In genomic region chr5:135806555-135807262, GRCm38 (mm10) we compare ENCODE assay signal across 8 mouse cellular contexts. TPM values are rescaled to one million over a fixed set of nuclear protein-coding genes. Genes with fewer than 3 reads are reported as not detected.
A peak's percentile ranks its signal among the peaks of the same experiment; 100 is the strongest.
DNase-seq lines count a peak whose midpoint lies in the region; ATAC-seq and TF ChIP-seq lines count a peak whose summit lies in the region.

TSS of gene Srrm3 (plus strand) at chr5:135806890.

- intact Hi-C loops in heart, adult 2 months (cut with DNase I) = loop anchor here (1.0 kb wide), 1 partner anchor 27 kb away; no protein-coding TSS in a partner anchor

- peak; percentile 87 for TF ChIP-seq EP300 in heart, adult 2 months (IDR thresholded peaks at IDR 0.05; ENCODE audit: insufficient read depth, low read depth, low read length)

- 0 out of 2 replicates have a peak, but pooled peaks cover 6% of the 10 kb centered on the region for H3K4me1 ChIP-seq in embryonic facial prominence, embryonic 12.5 days
- no peaks in the 10 kb centered on the region for H3K4me1 ChIP-seq in heart, adult 2 months (ENCODE audit: control insufficient read depth, insufficient read depth, low read length)
- H3K4me1 ChIP-seq in kidney, embryonic 14.5 days (ENCODE audit: control insufficient read depth, insufficient read depth, low read length) = no peaks in the 10 kb centered on the region
- no peaks in the 10 kb centered on the region for H3K4me1 ChIP-seq in limb, embryonic 14.5 days (ENCODE audit: control insufficient read depth, insufficient read depth, low read length)

- TF ChIP-seq POLR2A in heart, adult 2 months (IDR thresholded peaks at IDR 0.05; ENCODE audit: insufficient read depth, low read depth, low read length) = no peak
- no peak for TF ChIP-seq POLR2A in limb, embryonic 14.5 days (IDR thresholded peaks at IDR 0.05; ENCODE audit: borderline replicate concordance, extremely low read depth, insufficient read depth, insufficient read length)

- no peak; the same call in 1 of the 2 replicates for ATAC-seq in embryonic facial prominence, embryonic 12.5 days (ENCODE audit: insufficient number of reproducible peaks, insufficient read depth, low FRiP score, low TSS enrichment)
- ATAC-seq in kidney, embryonic 14.5 days (ENCODE audit: low FRiP score, low TSS enrichment) = peak; percentile 73
- ATAC-seq in limb, embryonic 14.5 days (ENCODE audit: low FRiP score, low read depth) = 0 out of 2 replicates have a peak, but pooled peaks have one; percentile 47
- peak; percentile 98 for ATAC-seq in monocyte, adult 5-6 weeks (replicated peaks; ENCODE audit: insufficient number of reproducible peaks, low FRiP score, low TSS enrichment, poor library complexity, severe bottlenecking)

- 0 out of 2 replicates have a peak, but pooled peaks cover 2% of the 10 kb centered on the region for H3K9me3 ChIP-seq in embryonic facial prominence, embryonic 12.5 days
- H3K9me3 ChIP-seq in kidney, embryonic 14.5 days (ENCODE audit: control insufficient read depth, low read length) = no peaks in the 10 kb centered on the region
- H3K9me3 ChIP-seq in limb, embryonic 14.5 days (ENCODE audit: control insufficient read depth, low read length) = no peaks in the 10 kb centered on the region

- DNase-seq in 3T3-L1 (ENCODE audit: low read depth, low spot score) = peak; percentile 74
- peak; percentile 90 for DNase-seq in adrenal gland, postnatal 25 days
- peak; percentile 85 to 93 for DNase-seq in heart, adult 2 months
- peak; percentile 79 for DNase-seq in limb, embryonic 14.5 days (ENCODE audit: low spot score)
- peak; percentile 81 to 84 for DNase-seq in spleen, postnatal 36 days (ENCODE audit: low spot score in 2 of 2)

- TF ChIP-seq CTCF in heart, adult 2 months (IDR thresholded peaks at IDR 0.05) = peak; percentile 96

- WGBS in embryonic facial prominence, embryonic 12.5 days = 4% methylated on average over 29 of the region's 29 CpGs
- 6% methylated on average over 29 of the region's 29 CpGs for WGBS in heart, adult 2 months
- WGBS in kidney, embryonic 14.5 days = 4% methylated on average over 29 of the region's 29 CpGs
- WGBS in limb, embryonic 14.5 days = 7% methylated on average over 29 of the region's 29 CpGs

- H3K4me2 ChIP-seq in embryonic facial prominence, embryonic 12.5 days (replicated peaks) = peak within 1 kb of the TSS; percentile 28; the same call in 1 of the 2 replicates
- H3K4me2 ChIP-seq in kidney, embryonic 14.5 days (replicated peaks; ENCODE audit: low read depth, low read length) = no peak within 1 kb of the TSS
- H3K4me2 ChIP-seq in limb, embryonic 14.5 days (replicated peaks; ENCODE audit: low read depth, low read length, severe bottlenecking) = no peak within 1 kb of the TSS

- no peak within 1 kb of the TSS for H3K27ac ChIP-seq in embryonic facial prominence, embryonic 12.5 days
- H3K27ac ChIP-seq in heart, adult 2 months = no peak within 1 kb of the TSS
- no peak within 1 kb of the TSS for H3K27ac ChIP-seq in kidney, embryonic 14.5 days (ENCODE audit: low read depth, low read length)
- H3K27ac ChIP-seq in limb, embryonic 14.5 days (replicated peaks; ENCODE audit: low read depth, low read length) = no peak within 1 kb of the TSS

- H3K79me2 ChIP-seq in heart, adult 2 months (replicated peaks; ENCODE audit: control insufficient read depth, insufficient read depth, low read length) = no peaks in the 10 kb centered on the region

- H3K9ac ChIP-seq in embryonic facial prominence, embryonic 12.5 days = no peak within 1 kb of the TSS
- H3K9ac ChIP-seq in heart, adult 2 months (ENCODE audit: low read depth, low read length) = no peak within 1 kb of the TSS
- no peak within 1 kb of the TSS for H3K9ac ChIP-seq in kidney, embryonic 14.5 days (ENCODE audit: low read depth, low read length)
- no peak within 1 kb of the TSS for H3K9ac ChIP-seq in limb, embryonic 14.5 days (ENCODE audit: low read depth, low read length, severe bottlenecking)

- 0 out of 2 replicates have a peak within 1 kb of the TSS, but pooled peaks have one; percentile 20 for H3K4me3 ChIP-seq in embryonic facial prominence, embryonic 12.5 days
- H3K4me3 ChIP-seq in heart, adult 2 months = no peak within 1 kb of the TSS
- H3K4me3 ChIP-seq in kidney, embryonic 14.5 days (ENCODE audit: low read length) = no peak within 1 kb of the TSS; the same call in 1 of the 2 replicates
- H3K4me3 ChIP-seq in limb, embryonic 14.5 days (replicated peaks; ENCODE audit: low read length) = no peak within 1 kb of the TSS

- no peaks in the 10 kb centered on the region for H3K36me3 ChIP-seq in embryonic facial prominence, embryonic 12.5 days
- no peaks in the 10 kb centered on the region for H3K36me3 ChIP-seq in heart, adult 2 months (ENCODE audit: control insufficient read depth, insufficient read depth, low read length)
- H3K36me3 ChIP-seq in kidney, embryonic 14.5 days (ENCODE audit: control insufficient read depth, insufficient read depth, low read length) = no peaks in the 10 kb centered on the region
- no peaks in the 10 kb centered on the region for H3K36me3 ChIP-seq in limb, embryonic 14.5 days (ENCODE audit: control insufficient read depth, insufficient read depth, low read length)

- H3K27me3 ChIP-seq in embryonic facial prominence, embryonic 12.5 days = no peaks in the 10 kb centered on the region
- H3K27me3 ChIP-seq in heart, adult 2 months (ENCODE audit: control insufficient read depth, insufficient read depth, low read length) = no peaks in the 10 kb centered on the region; the same call in 1 of the 2 replicates
- no peaks in the 10 kb centered on the region; the same call in 1 of the 2 replicates for H3K27me3 ChIP-seq in kidney, embryonic 14.5 days (ENCODE audit: control insufficient read depth, insufficient read depth, low read length)
- no peaks in the 10 kb centered on the region for H3K27me3 ChIP-seq in limb, embryonic 14.5 days (ENCODE audit: control insufficient read depth, insufficient read depth, low read length)

RNA-seq across cellular contexts. Expression of gene Srrm3, which starts in this region (rescaled TPM):
- total RNA-seq in adrenal gland, postnatal 25 days (2021) = 1.7 and 5.6 TPM in 2 replicates
- polyA plus RNA-seq in embryonic facial prominence, embryonic 12.5 days (2016; fragmentation: Nextera tagmentation; extraction: Ambion mirVana) = 3.6 and 8.9 TPM in 2 replicates
- not detected for total RNA-seq in heart, adult 2 months (2021)
- polyA plus RNA-seq in heart, adult 2 months (2012; rRNA removed) = not detected in 2 replicates
- polyA plus RNA-seq in kidney, embryonic 14.5 days (2014; fragmentation: Nextera tagmentation; extraction: Ambion mirVana) = 0.09 and 0.11 TPM in 2 replicates
- 0.53 and 0.55 TPM in 2 replicates for polyA plus RNA-seq in limb, embryonic 14.5 days (2012; rRNA removed)
- polyA plus RNA-seq in limb, embryonic 14.5 days (2014; fragmentation: Nextera tagmentation; extraction: Ambion mirVana) = 0.07 and 0.12 TPM in 2 replicates
- not detected in 3 replicates for total RNA-seq in monocyte, adult 5-6 weeks (2017)

Comparison
In these comparisons a context has a peak if more than half of its experiments do, and no peak if none do; other contexts are left out.
1. Peak in DNase-seq in heart, adult 2 months; RNA of the gene not detected or under 1 TPM.
2. Peak in ATAC-seq in kidney, embryonic 14.5 days; RNA of the gene not detected or under 1 TPM.
3. Peak in DNase-seq and ATAC-seq in limb, embryonic 14.5 days; RNA of the gene not detected or under 1 TPM.
4. Peak in ATAC-seq in monocyte, adult 5-6 weeks; RNA of the gene not detected or under 1 TPM.